Mouse (Mus musculus) right cerebral cortex, postnatal 14 days (tissue): ENCODE measurements at regions not wholly inside any gene's neighbourhood (a gene's known extent, or its start where the extent isn't known, plus 50 kb on each side); places are given as distances from the start of the nearest gene placed in this dataset.

Experiments used
- DNase-seq: peaks from one replicate; pipeline ENCODE4 v3.0.0; 2022

GRCm38 (mm10) chr12:97312282-97313040 lies 946.8 kb downstream of the Galc start:
- DNase-seq = no peak

- DNase-seq = no peak
Observed at GRCm38 (mm10) chr12:97278792-97279191, 980.5 kb downstream of the Galc start.

GRCm38 (mm10) chr12:97278331-97278730 lies 980.9 kb downstream of the Galc start:
- no peak for DNase-seq
